Mouse (Mus musculus) MEL (cell line): ENCODE results near the gene Ganab. TPM values are rescaled to one million over a fixed set of nuclear protein-coding genes. Genes with fewer than 3 reads are reported as not detected.
A peak's percentile ranks its signal among the peaks of the same experiment; 100 is the strongest.

Experiments used
- DNase-seq: peaks from one replicate; pipeline ENCODE4 v3.0.0; 2011; ENCODE audit warnings: low read depth, low spot score
- H3K27ac ChIP-seq: 2 replicates; pipeline ENCODE4 v1.5.1; 2012; ENCODE audit warnings: low read depth, mild to moderate bottlenecking, control low read depth, low read length, moderate library complexity; ENCODE audit not compliant: control insufficient read depth
- H3K27me3 ChIP-seq, 2 experiments: fragments of 150-350 bp in 1 of 2; sonication (generic) in 1 of 2; 2 replicates each; pipeline ENCODE4 v1.6.1; 2012; ENCODE audit warnings: low read length in 2 of 2, mild to moderate bottlenecking in 2 of 2, improper control_type of control experiment in 1 of 2, moderate library complexity in 1 of 2; ENCODE audit not compliant: insufficient read depth in 2 of 2, control insufficient read depth in 1 of 2
- H3K36me3 ChIP-seq, 2 experiments: 2 replicates each; pipeline ENCODE4 v1.6.1; 2012 to 2014; ENCODE audit warnings: low read length in 2 of 2, improper control_type of control experiment in 1 of 2, inconsistent platforms in 1 of 2, mild to moderate bottlenecking in 1 of 2; ENCODE audit not compliant: insufficient read depth in 2 of 2, control insufficient read depth in 1 of 2
- H3K4me1 ChIP-seq, 2 experiments: fragments of 150-350 bp in 1 of 2; sonication (generic) in 1 of 2; 2 replicates each; pipeline ENCODE4 v1.6.1; 2012; ENCODE audit warnings: low read length in 2 of 2, improper control_type of control experiment in 1 of 2, mild to moderate bottlenecking in 1 of 2; ENCODE audit not compliant: insufficient read depth in 2 of 2, control insufficient read depth in 1 of 2
- H3K4me3 ChIP-seq, 2 experiments: fragments of 150-350 bp in 1 of 2; sonication (generic) in 1 of 2; 2 replicates each; pipeline ENCODE4 v1.5.1; 2012; ENCODE audit warnings: low read depth in 2 of 2, low read length in 2 of 2, mild to moderate bottlenecking in 2 of 2, moderate library complexity in 2 of 2, control low read depth in 1 of 2, improper control_type of control experiment in 1 of 2; ENCODE audit not compliant: control insufficient read depth in 1 of 2, insufficient read depth in 1 of 2
- H3K79me2 ChIP-seq: 2 replicates; pipeline ENCODE4 v1.6.1; 2012; ENCODE audit warnings: mild to moderate bottlenecking, low read length, moderate library complexity; ENCODE audit not compliant: control insufficient read depth, poor library complexity, insufficient read depth
- H3K9ac ChIP-seq: 2 replicates; pipeline ENCODE4 v1.6.1; 2012; ENCODE audit warnings: low read depth, mild to moderate bottlenecking, control low read depth, low read length, moderate library complexity; ENCODE audit not compliant: control insufficient read depth, poor library complexity, severe bottlenecking
- H3K9me3 ChIP-seq: fragments of 150-350 bp; sonication (generic); replicated peaks from 2 replicates; pipeline ENCODE4 v1.6.1; 2012; ENCODE audit warnings: mild to moderate bottlenecking, low read length, improper control_type of control experiment, moderate library complexity; ENCODE audit not compliant: insufficient read depth
- BHLHE40 ChIP-seq: IDR thresholded peaks from 2 replicates; pipeline ENCODE4 v1.6.1; 2012; ENCODE audit warnings: low read depth, mild to moderate bottlenecking, inconsistent platforms, low read length, improper control_type of control experiment, borderline replicate concordance
- EP300 ChIP-seq, 2 experiments: IDR thresholded peaks; 2 replicates each; pipeline ENCODE4 v1.6.1; 2011; ENCODE audit warnings: improper control_type of control experiment in 2 of 2, low read length in 2 of 2, low read depth in 1 of 2, mild to moderate bottlenecking in 1 of 2
- GATA1 ChIP-seq: IDR thresholded peaks from 2 replicates; pipeline ENCODE4 v1.6.1; 2011; ENCODE audit warnings: low read depth, low read length, improper control_type of control experiment
- MEF2A ChIP-seq: IDR thresholded peaks from 2 replicates; pipeline ENCODE4 v1.6.1; 2014; ENCODE audit warnings: low read depth, mild to moderate bottlenecking, inconsistent platforms, low read length, improper control_type of control experiment; ENCODE audit not compliant: poor library complexity, insufficient replicate concordance, severe bottlenecking; ENCODE audit errors: extremely low read depth
- SMC3 ChIP-seq: IDR thresholded peaks from 2 replicates; pipeline ENCODE4 v1.6.1; 2011; ENCODE audit warnings: low read depth, low read length, improper control_type of control experiment
- TAL1 ChIP-seq: IDR thresholded peaks from 2 replicates; pipeline ENCODE4 v1.6.1; 2012; ENCODE audit warnings: mild to moderate bottlenecking, inconsistent platforms, low read length, moderate library complexity, mixed read lengths
- UBTF ChIP-seq: IDR thresholded peaks from 2 replicates; pipeline ENCODE4 v1.6.1; 2012; ENCODE audit warnings: low read depth, mild to moderate bottlenecking, inconsistent platforms, low read length, improper control_type of control experiment, moderate library complexity, borderline replicate concordance; ENCODE audit not compliant: insufficient read depth
- polyA plus RNA-seq, 2 experiments: library from polyadenylated mRNA; stranded (reverse) in 1 of 2; unstranded in 1 of 2; fragments of >175 nt in 1 of 2; fragments of >200 nt in 1 of 2; gene quantifications; 2 replicates each; pipeline versions ENCODE4 v1.2.1 to v1.2.4; 2012; ENCODE audit warnings: low replicate concordance in 2 of 2, low read depth in 1 of 2; ENCODE audit not compliant: insufficient read length in 2 of 2, insufficient read depth in 1 of 2, missing spikeins in 1 of 2
- total RNA-seq: library from RNA; depleted of rRNA; stranded (reverse); fragments of 300-350 nt; gene quantifications from 2 replicates; pipeline ENCODE4 v1.2.3, GENCODE M21; 2012; rRNA removed

Gene Ganab
- total and polyA plus RNA-seq, 3 experiments = 122 to 123 TPM; not detected in 1

DNA sequence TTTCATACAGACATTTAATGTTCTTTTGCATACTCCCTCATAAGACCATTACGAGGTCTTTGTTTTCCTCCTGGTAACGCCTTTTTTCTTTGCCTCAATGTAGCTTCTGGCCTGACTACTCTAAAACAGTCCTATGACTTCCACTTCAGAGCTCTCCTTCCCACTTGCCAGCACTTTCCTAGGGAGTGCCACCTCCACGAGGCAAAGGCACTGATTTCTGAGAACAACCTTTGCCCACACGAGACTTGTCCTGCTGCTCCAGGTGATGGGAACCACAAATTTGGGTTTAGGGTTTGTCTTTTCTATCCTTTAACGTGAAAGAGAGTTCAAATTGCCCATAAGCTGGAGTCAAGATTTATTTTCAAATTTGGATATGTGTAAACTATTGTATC lies 68.3 kb downstream of the Ganab start:
- H3K27ac ChIP-seq = peak overlapping the region; percentile 88
- peak overlapping the region; percentile 66 to 80 for H3K4me3 ChIP-seq
- H3K9me3 ChIP-seq = no peaks in the 10 kb centered on the region
- H3K27me3 ChIP-seq = no peaks in the 10 kb centered on the region
- H3K9ac ChIP-seq = peak overlapping the region; percentile 77
- no peak for TF ChIP-seq TAL1
- TF ChIP-seq GATA1 = no peak
- TF ChIP-seq MEF2A = no peak
- no peak for TF ChIP-seq SMC3
- TF ChIP-seq UBTF = no peak
- no peak for TF ChIP-seq BHLHE40
- TF ChIP-seq EP300 (IDR thresholded peaks at IDR 0.05; ENCODE audit: low read depth in 1 of 2, low read length in 2 of 2) = no peak
- H3K36me3 ChIP-seq = peaks cover 27 to 28% of the 10 kb centered on the region in 2 experiments
- H3K79me2 ChIP-seq = peaks cover 46% of the 10 kb centered on the region
- no peak for DNase-seq
- H3K4me1 ChIP-seq = peaks cover 6 to 20% of the 10 kb centered on the region in 2 experiments

Other genes starting within 250 kb of the Ganab start
Only the 30 nearest of the 33 such genes appear.
- 164 and 253 TPM in 2 replicates for gene Slc3a2, start 174.7 kb upstream of the Ganab start, total RNA-seq
- 100 to 1,000 TPM; 428 to 670 TPM for gene Slc3a2, start 174.7 kb upstream of the Ganab start, polyA plus RNA-seq
- 158 and 208 TPM in 2 replicates for gene Wdr74, start 162.2 kb upstream of the Ganab start, total RNA-seq
- gene Wdr74, start 162.2 kb upstream of the Ganab start, polyA plus RNA-seq = 100 to 1,000 TPM; 208 to 803 TPM
- gene 1700092M07Rik, start 157.4 kb upstream of the Ganab start, total RNA-seq = 3.0 and 3.3 TPM in 2 replicates
- gene 1700092M07Rik, start 157.4 kb upstream of the Ganab start, polyA plus RNA-seq = 1 to 10 TPM in 1 of 2 experiments, not detected in 1; 4.3 TPM
- gene Stx5a, start 156.7 kb upstream of the Ganab start, total RNA-seq = 27.5 and 28.7 TPM in 2 replicates
- 10 to 100 TPM in 1 of 2 experiments, not detected in 1; 50.0 TPM for gene Stx5a, start 156.7 kb upstream of the Ganab start, polyA plus RNA-seq
- 107 and 122 TPM in 2 replicates for gene Nxf1, start 141.0 kb upstream of the Ganab start, total RNA-seq
- gene Nxf1, start 141.0 kb upstream of the Ganab start, polyA plus RNA-seq = 100 to 1,000 TPM; 231 to 296 TPM
- 7.5 and 7.8 TPM in 2 replicates for gene Tmem223, start 127.1 kb upstream of the Ganab start, total RNA-seq
- gene Tmem223, start 127.1 kb upstream of the Ganab start, polyA plus RNA-seq = 10 to 100 TPM in 1 of 2 experiments, not detected in 1; 23.2 TPM
- 49.2 and 60.0 TPM in 2 replicates for gene Tmem179b, start 123.6 kb upstream of the Ganab start, total RNA-seq
- gene Tmem179b, start 123.6 kb upstream of the Ganab start, polyA plus RNA-seq = 100 to 1,000 TPM in 1 of 2 experiments, not detected in 1; 101 TPM
- gene Taf6l, start 111.7 kb upstream of the Ganab start, total RNA-seq = 15.3 and 18.3 TPM in 2 replicates
- 10 to 100 TPM in 1 of 2 experiments, not detected in 1; 25.5 TPM for gene Taf6l, start 111.7 kb upstream of the Ganab start, polyA plus RNA-seq
- 165 and 188 TPM in 2 replicates for gene Polr2g, start 99.5 kb upstream of the Ganab start, total RNA-seq
- 100 to 1,000 TPM in 1 of 2 experiments, not detected in 1; 181 TPM for gene Polr2g, start 99.5 kb upstream of the Ganab start, polyA plus RNA-seq
- gene Zbtb3, start 95.5 kb upstream of the Ganab start, total RNA-seq = 2.6 and 2.9 TPM in 2 replicates
- 1 to 10 TPM in 1 of 2 experiments, not detected in 1; 2.4 TPM for gene Zbtb3, start 95.5 kb upstream of the Ganab start, polyA plus RNA-seq
- gene Ttc9c, start 78.7 kb upstream of the Ganab start, total RNA-seq = 22.9 and 24.2 TPM in 2 replicates
- gene Ttc9c, start 78.7 kb upstream of the Ganab start, polyA plus RNA-seq = 10 to 100 TPM in 1 of 2 experiments, not detected in 1; 29.8 TPM
- gene Hnrnpul2, start 78.1 kb upstream of the Ganab start, total RNA-seq = 39.4 and 44.6 TPM in 2 replicates
- 100 to 1,000 TPM; 106 to 174 TPM for gene Hnrnpul2, start 78.1 kb upstream of the Ganab start, polyA plus RNA-seq
- gene AC129217.1, start 68.3 kb upstream of the Ganab start, total RNA-seq = 0.23 TPM in 1 of 2 replicates, not detected in the other
- 10 to 100 TPM in 1 of 2 experiments, not detected in 1; 53.4 TPM for gene AC129217.1, start 68.3 kb upstream of the Ganab start, polyA plus RNA-seq
- 26.0 and 29.5 TPM in 2 replicates for gene Bscl2, start 60.6 kb upstream of the Ganab start, total RNA-seq
- gene Bscl2, start 60.6 kb upstream of the Ganab start, polyA plus RNA-seq = 10 to 100 TPM in 1 of 2 experiments, not detected in 1; 51.3 TPM
- 0.15 and 0.29 TPM in 2 replicates for gene Gng3, start 58.9 kb upstream of the Ganab start, total RNA-seq
- gene Gng3, start 58.9 kb upstream of the Ganab start, polyA plus RNA-seq = 1 to 10 TPM in 1 of 2 experiments, not detected in 1; 2.5 TPM
- gene Lrrn4cl, start 47.3 kb upstream of the Ganab start, total RNA-seq = 0.15 and 0.26 TPM in 2 replicates
- under 1 TPM in 1 of 2 experiments, not detected in 1; 0.54 TPM for gene Lrrn4cl, start 47.3 kb upstream of the Ganab start, polyA plus RNA-seq
- 179 and 187 TPM in 2 replicates for gene Ubxn1, start 26.6 kb upstream of the Ganab start, total RNA-seq
- 100 to 1,000 TPM in 1 of 2 experiments, not detected in 1; 366 TPM for gene Ubxn1, start 26.6 kb upstream of the Ganab start, polyA plus RNA-seq
- 46.3 and 49.4 TPM in 2 replicates for gene Uqcc3, start 17.1 kb upstream of the Ganab start, total RNA-seq
- 10 to 100 TPM in 1 of 2 experiments, not detected in 1; 55.0 TPM for gene Uqcc3, start 17.1 kb upstream of the Ganab start, polyA plus RNA-seq
- gene Lbhd1, start 14.3 kb upstream of the Ganab start, total RNA-seq = 10.3 and 15.5 TPM in 2 replicates
- 100 to 1,000 TPM in 1 of 2 experiments, 10 to 100 TPM in 1; 46.5 to 123 TPM for gene Lbhd1, start 14.3 kb upstream of the Ganab start, polyA plus RNA-seq
- gene Gm49403, start 14.1 kb upstream of the Ganab start, total RNA-seq = not detected in 2 replicates
- not detected for gene Gm49403, start 14.1 kb upstream of the Ganab start, polyA plus RNA-seq
- 171 and 184 TPM in 2 replicates for gene 1810009A15Rik, start 9.2 kb upstream of the Ganab start, total RNA-seq
- gene 1810009A15Rik, start 9.2 kb upstream of the Ganab start, polyA plus RNA-seq = 100 to 1,000 TPM in 1 of 2 experiments, not detected in 1; 189 TPM
- gene Gm49416, start 9.1 kb upstream of the Ganab start, total RNA-seq = 0.77 TPM in 1 of 2 replicates, not detected in the other
- 10 to 100 TPM in 1 of 2 experiments, not detected in 1; 31.2 TPM for gene Gm49416, start 9.1 kb upstream of the Ganab start, polyA plus RNA-seq
- gene Ints5, start 5.1 kb upstream of the Ganab start, total RNA-seq = 38.1 and 43.9 TPM in 2 replicates
- gene Ints5, start 5.1 kb upstream of the Ganab start, polyA plus RNA-seq = 10 to 100 TPM in 1 of 2 experiments, not detected in 1; 51.5 TPM
- 21.0 and 26.2 TPM in 2 replicates for gene B3gat3, start 22.3 kb downstream of the Ganab start, total RNA-seq
- gene B3gat3, start 22.3 kb downstream of the Ganab start, polyA plus RNA-seq = 10 to 100 TPM in 1 of 2 experiments, not detected in 1; 35.4 TPM
- 1.6 and 4.1 TPM in 2 replicates for gene Rom1, start 31.3 kb downstream of the Ganab start, total RNA-seq
- 1 to 10 TPM in 1 of 2 experiments, not detected in 1; 3.1 TPM for gene Rom1, start 31.3 kb downstream of the Ganab start, polyA plus RNA-seq
- gene Eml3, start 31.5 kb downstream of the Ganab start, total RNA-seq = 13.0 and 16.6 TPM in 2 replicates
- gene Eml3, start 31.5 kb downstream of the Ganab start, polyA plus RNA-seq = 10 to 100 TPM in 1 of 2 experiments, not detected in 1; 23.4 TPM
- gene Mta2, start 43.8 kb downstream of the Ganab start, total RNA-seq = 150 and 171 TPM in 2 replicates
- 100 to 1,000 TPM; 116 to 167 TPM for gene Mta2, start 43.8 kb downstream of the Ganab start, polyA plus RNA-seq
- gene Tut1, start 55.8 kb downstream of the Ganab start, total RNA-seq = 54.6 and 54.9 TPM in 2 replicates
- gene Tut1, start 55.8 kb downstream of the Ganab start, polyA plus RNA-seq = 10 to 100 TPM in 1 of 2 experiments, not detected in 1; 68.2 TPM
- 1,362 and 1,397 TPM in 2 replicates for gene Eef1g, start 69.0 kb downstream of the Ganab start, total RNA-seq
- gene Eef1g, start 69.0 kb downstream of the Ganab start, polyA plus RNA-seq = 1,000 to 10,000 TPM; 1,691 to 1,817 TPM
- gene Ahnak, start 91.2 kb downstream of the Ganab start, total RNA-seq = 1.2 and 1.3 TPM in 2 replicates
- gene Ahnak, start 91.2 kb downstream of the Ganab start, polyA plus RNA-seq = 1 to 10 TPM in 1 of 2 experiments, not detected in 1; 2.2 TPM